Comparison of ENCODE assay signal across 9 mouse cellular contexts in the genomic region with DNA sequence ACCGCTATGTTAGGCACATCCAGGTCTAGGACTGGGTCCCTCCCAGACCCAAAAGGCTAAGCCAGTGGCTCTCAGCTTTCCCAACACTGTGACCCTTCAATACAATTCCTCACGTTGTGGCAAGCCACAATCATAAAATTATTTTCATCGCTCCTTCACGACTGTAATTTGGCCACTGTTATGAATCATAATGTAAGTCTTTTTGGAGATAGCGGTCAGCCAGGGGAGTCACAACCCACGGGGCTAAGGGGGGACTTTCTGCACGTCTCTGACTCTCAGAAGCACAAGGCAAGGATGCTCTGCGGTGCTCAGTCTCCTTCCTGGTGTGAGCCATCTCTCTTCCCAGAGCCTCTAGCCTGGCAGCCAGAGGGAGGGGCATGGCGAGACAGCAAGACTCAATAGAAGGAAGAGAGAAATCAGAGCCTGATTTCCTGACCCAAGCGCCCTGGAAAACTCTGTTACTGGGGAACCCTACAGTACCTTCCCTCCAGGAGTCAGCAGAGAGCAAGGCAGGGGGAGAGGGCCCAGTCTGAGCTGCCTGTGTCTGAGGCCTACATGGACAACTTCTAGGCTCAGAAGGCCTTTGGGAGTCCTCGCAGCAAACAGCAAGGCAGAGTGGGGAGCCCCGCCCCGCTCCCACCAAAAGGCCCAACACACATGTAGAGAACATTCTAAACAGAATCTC. TPM values are rescaled to one million over a fixed set of nuclear protein-coding genes. Genes with fewer than 3 reads are reported as not detected.
DNase-seq lines count a peak whose midpoint lies in the region; ATAC-seq and TF ChIP-seq lines count a peak whose summit lies in the region.
"Had no signal": no experiment of that assay in that cellular context is flagged by ENCODE, and none has a peak within 500 bp of the region (broad histone marks: within the 10 kb centered on the region; RNA-seq: fewer than 3 reads in every experiment).

No protein-coding gene starts in this region.

- peak overlapping the region; percentile 86 for H3K27ac ChIP-seq in kidney, embryonic 16.5 days (ENCODE audit: low read length)
- H3K27ac ChIP-seq in hindbrain, postnatal 0 days = peak overlapping the region; percentile 90
- peak overlapping the region; percentile 78 for H3K27ac ChIP-seq in midbrain, postnatal 0 days (ENCODE audit: low read depth, low read length)
- no peak overlapping the region for H3K27ac ChIP-seq in thymus, adult 2 months (ENCODE audit: control insufficient read depth, insufficient read depth, low read length)

- H3K27me3 ChIP-seq in kidney, embryonic 16.5 days (ENCODE audit: insufficient read depth, low read length) = no peaks in the 10 kb centered on the region
- H3K27me3 ChIP-seq in hindbrain, postnatal 0 days (ENCODE audit: insufficient read depth, low read length) = no peaks in the 10 kb centered on the region
- no peaks in the 10 kb centered on the region for H3K27me3 ChIP-seq in midbrain, postnatal 0 days (ENCODE audit: insufficient read depth, low read length)
- H3K27me3 ChIP-seq in thymus, adult 2 months (ENCODE audit: control insufficient read depth, insufficient read depth, low read length) = no peaks in the 10 kb centered on the region

- no peak for TF ChIP-seq POLR2A in thymus, adult 2 months (IDR thresholded peaks at IDR 0.05; ENCODE audit: control insufficient read depth, extremely low read depth, insufficient read depth, low read length, poor library complexity)

- peak; percentile 60 for TF ChIP-seq CTCF in hindbrain, postnatal 0 days (IDR thresholded peaks at IDR 0.05; ENCODE audit: low read depth)
- TF ChIP-seq CTCF in midbrain, postnatal 0 days (IDR thresholded peaks at IDR 0.05) = peak; percentile 58
- TF ChIP-seq CTCF in thymus, adult 2 months (IDR thresholded peaks at IDR 0.05; ENCODE audit: borderline replicate concordance, control insufficient read depth, extremely low read depth, insufficient read depth, low read length, poor library complexity) = no peak

- DNase-seq in kidney, postnatal 14 days = no peak
- peak; percentile 42 for DNase-seq in hindbrain, postnatal 0 days (ENCODE audit: low spot score)
- peak; percentile 47 for DNase-seq in midbrain, postnatal 0 days (ENCODE audit: low spot score)
- no peak for DNase-seq in thymus, adult 2 months
- no peak for DNase-seq in testis, postnatal 10 days (ENCODE audit: low spot score)
- no peak for DNase-seq in left cerebral cortex, postnatal 10 days (ENCODE audit: extremely low spot score in 1 of 2, low spot score in 2 of 2)

- no peak for ATAC-seq in kidney, embryonic 16.5 days (ENCODE audit: low FRiP score, low TSS enrichment)
- peak; percentile 28 for ATAC-seq in common myeloid progenitor, adult 5-6 weeks (replicated peaks; ENCODE audit: low read depth, poor library complexity, severe bottlenecking)
- peak; percentile 10; the same call in 1 of the 2 replicates for ATAC-seq in hindbrain, postnatal 0 days
- ATAC-seq in midbrain, postnatal 0 days (ENCODE audit: low FRiP score) = peak; percentile 47

- H3K4me3 ChIP-seq in kidney, embryonic 16.5 days (ENCODE audit: low read length) = no peak overlapping the region
- H3K4me3 ChIP-seq in hindbrain, postnatal 0 days (ENCODE audit: low read length) = peak overlapping the region; percentile 24; the same call in 1 of the 2 replicates
- H3K4me3 ChIP-seq in midbrain, postnatal 0 days (ENCODE audit: low read depth, low read length) = peak overlapping the region; percentile 32; the same call in 1 of the 2 replicates
- H3K4me3 ChIP-seq in thymus, adult 2 months (ENCODE audit: control insufficient read depth, insufficient read depth, low read length) = no peak overlapping the region

- no peaks in the 10 kb centered on the region for H3K9me3 ChIP-seq in kidney, embryonic 16.5 days (ENCODE audit: low read length)
- H3K9me3 ChIP-seq in hindbrain, postnatal 0 days (ENCODE audit: low read length) = no peaks in the 10 kb centered on the region
- no peaks in the 10 kb centered on the region for H3K9me3 ChIP-seq in midbrain, postnatal 0 days (ENCODE audit: low read length)

- 53% methylated on average over 13 of the region's 13 CpGs for WGBS in kidney, embryonic 16.5 days
- WGBS in hindbrain, postnatal 0 days = 36% methylated on average over 13 of the region's 13 CpGs
- 30% methylated on average over 13 of the region's 13 CpGs for WGBS in midbrain, postnatal 0 days
- 92% methylated on average over 13 of the region's 13 CpGs for WGBS in thymus, adult 2 months

- H3K36me3 ChIP-seq in kidney, embryonic 16.5 days (ENCODE audit: insufficient read depth, low read length) = no peaks in the 10 kb centered on the region
- no peaks in the 10 kb centered on the region for H3K36me3 ChIP-seq in hindbrain, postnatal 0 days (ENCODE audit: insufficient read depth, low read length)
- no peaks in the 10 kb centered on the region for H3K36me3 ChIP-seq in midbrain, postnatal 0 days (ENCODE audit: insufficient read depth, low read length)
- no peaks in the 10 kb centered on the region for H3K36me3 ChIP-seq in thymus, adult 2 months (ENCODE audit: control insufficient read depth, insufficient read depth, low read length)

- H3K4me2 ChIP-seq in kidney, embryonic 16.5 days (replicated peaks; ENCODE audit: low read depth, low read length) = peak overlapping the region; percentile 43; the same call in 1 of the 2 replicates
- peak overlapping the region; percentile 53 for H3K4me2 ChIP-seq in hindbrain, postnatal 0 days (ENCODE audit: low read depth, low read length)
- H3K4me2 ChIP-seq in midbrain, postnatal 0 days (ENCODE audit: low read depth, low read length, poor library complexity, severe bottlenecking) = peak overlapping the region; percentile 70

- peak overlapping the region; percentile 62 for H3K9ac ChIP-seq in kidney, embryonic 16.5 days (replicated peaks; ENCODE audit: low read length)
- peak overlapping the region; percentile 49 for H3K9ac ChIP-seq in hindbrain, postnatal 0 days (replicated peaks; ENCODE audit: low read length)
- 0 out of 2 replicates have a peak overlapping the region, but pooled peaks have one; percentile 33 for H3K9ac ChIP-seq in midbrain, postnatal 0 days (replicated peaks; ENCODE audit: low read length, poor library complexity, severe bottlenecking)

- intact Hi-C loops in left cerebral cortex, postnatal 10 days (cut with DNase I) = no loop called here

- peaks cover 45% of the 10 kb centered on the region for H3K4me1 ChIP-seq in kidney, embryonic 16.5 days (ENCODE audit: insufficient read depth, low read length)
- peaks cover 35% of the 10 kb centered on the region for H3K4me1 ChIP-seq in hindbrain, postnatal 0 days (ENCODE audit: insufficient read depth, low read length)
- peaks cover 19% of the 10 kb centered on the region for H3K4me1 ChIP-seq in midbrain, postnatal 0 days (ENCODE audit: insufficient read depth, low read length)
- peaks cover 12% of the 10 kb centered on the region for H3K4me1 ChIP-seq in thymus, adult 2 months (replicated peaks; ENCODE audit: control insufficient read depth, insufficient read depth, low read length)

RNA-seq across cellular contexts. Expression of a gene that starts 12.3 kb away (rescaled TPM):
- polyA plus RNA-seq in kidney, embryonic 16.5 days (2015; fragmentation: Nextera tagmentation; extraction: Ambion mirVana) = 19.0 and 19.5 TPM in 2 replicates
- total RNA-seq in common myeloid progenitor, adult 5-6 weeks (2017) = 0.09 TPM in 1 of 2 replicates, not detected in the other
- total RNA-seq in hindbrain, postnatal 0 days (2014; rRNA removed) = 19.3 and 28.9 TPM in 2 replicates
- 7.4 and 8.1 TPM in 2 replicates for polyA plus RNA-seq in hindbrain, postnatal 0 days (2015; fragmentation: Nextera tagmentation; extraction: Ambion mirVana)
- 13.8 and 17.8 TPM in 2 replicates for total RNA-seq in midbrain, postnatal 0 days (2014; rRNA removed)
- 4.9 and 6.2 TPM in 2 replicates for polyA plus RNA-seq in midbrain, postnatal 0 days (2015; fragmentation: Nextera tagmentation; extraction: Ambion mirVana)
- 0.32 and 0.47 TPM in 2 replicates for polyA plus RNA-seq in thymus, adult 2 months (2012; rRNA removed)
- 1 to 10 TPM in 1 of 2 experiments, under 1 TPM in 1; 0.63 to 1.1 TPM for total RNA-seq in left cerebral cortex, postnatal 10 days (2021)
- total RNA-seq: adrenal gland, postnatal 25 days had no signal

RNA-seq across cellular contexts. Expression of a gene that starts 28.2 kb away (rescaled TPM):
- 56.0 and 61.3 TPM in 2 replicates for polyA plus RNA-seq in kidney, embryonic 16.5 days (2015; fragmentation: Nextera tagmentation; extraction: Ambion mirVana)
- total RNA-seq in common myeloid progenitor, adult 5-6 weeks (2017) = 26.4 and 40.0 TPM in 2 replicates
- total RNA-seq in hindbrain, postnatal 0 days (2014; rRNA removed) = 53.7 and 57.9 TPM in 2 replicates
- 55.9 and 57.9 TPM in 2 replicates for polyA plus RNA-seq in hindbrain, postnatal 0 days (2015; fragmentation: Nextera tagmentation; extraction: Ambion mirVana)
- 40.3 and 57.7 TPM in 2 replicates for total RNA-seq in midbrain, postnatal 0 days (2014; rRNA removed)
- 43.8 and 49.2 TPM in 2 replicates for polyA plus RNA-seq in midbrain, postnatal 0 days (2015; fragmentation: Nextera tagmentation; extraction: Ambion mirVana)
- 38.4 and 40.0 TPM in 2 replicates for polyA plus RNA-seq in thymus, adult 2 months (2012; rRNA removed)
- total RNA-seq in left cerebral cortex, postnatal 10 days (2021) = 10 to 100 TPM; 13.0 to 17.2 TPM

Comparison
In these comparisons a context has a peak if more than half of its experiments do, and no peak if none do; other contexts are left out.
1. H3K4me3 ChIP-seq: peak in hindbrain, postnatal 0 days (single experiment) and midbrain, postnatal 0 days (single experiment); none in kidney, embryonic 16.5 days (single experiment) and thymus, adult 2 months (single experiment).
2. DNase-seq: peak in hindbrain, postnatal 0 days (single experiment) and midbrain, postnatal 0 days (single experiment); none in kidney, postnatal 14 days (single experiment), thymus, adult 2 months (single experiment), testis, postnatal 10 days (single experiment) and left cerebral cortex, postnatal 10 days (0 of 2).
3. Peak in every context shown above with its lines, with median percentiles within 50 percentile points of each other: H3K4me2 ChIP-seq and H3K9ac ChIP-seq.